Mouse (Mus musculus) liver, embryonic 11.5 days (tissue): ENCODE results near the gene Rgcc. TPM values are rescaled to one million over a fixed set of nuclear protein-coding genes. Genes with fewer than 3 reads are reported as not detected.

Experiments used
- ATAC-seq: fragments of 200-750 bp; cut with Nextera tagmentation; replicated peaks from 2 replicates; pipeline ENCODE4 v1.8.0; 2017; ENCODE audit warnings: moderate number of reproducible peaks, mild to moderate bottlenecking, moderate TSS enrichment, moderate library complexity; ENCODE audit not compliant: low FRiP score
- DNase-seq: peaks from one replicate; pipeline ENCODE4 v3.0.0-alpha.2; 2017; ENCODE audit warnings: low spot score
- H3K27ac ChIP-seq: fragments of 300-500 bp; sonication (generic); 2 replicates; pipeline ENCODE4 v1.5.1; 2014; ENCODE audit warnings: mild to moderate bottlenecking, low read depth, low read length, control low read depth
- H3K27me3 ChIP-seq: fragments of 300-500 bp; sonication (generic); replicated peaks from 2 replicates; pipeline ENCODE4 v1.6.1; 2014; ENCODE audit warnings: low read length, mixed read lengths; ENCODE audit not compliant: control insufficient read depth, insufficient read depth
- H3K36me3 ChIP-seq: fragments of 300-500 bp; sonication (generic); 2 replicates; pipeline ENCODE4 v1.6.1; 2014; ENCODE audit warnings: mild to moderate bottlenecking, low read length, moderate library complexity, mixed read lengths; ENCODE audit not compliant: control insufficient read depth, insufficient read depth
- H3K4me1 ChIP-seq: fragments of 300-500 bp; sonication (generic); replicated peaks from 2 replicates; pipeline ENCODE4 v1.6.1; 2014; ENCODE audit warnings: low read length, mixed read lengths; ENCODE audit not compliant: control insufficient read depth, insufficient read depth
- H3K4me2 ChIP-seq: fragments of 300-500 bp; sonication (generic); 2 replicates; pipeline ENCODE4 v1.6.1; 2014; ENCODE audit warnings: mild to moderate bottlenecking, control low read depth, moderate library complexity
- H3K4me3 ChIP-seq: fragments of 300-500 bp; sonication (generic); 2 replicates; pipeline ENCODE4 v1.5.1; 2014; ENCODE audit warnings: low read depth, low read length, control low read depth
- H3K9ac ChIP-seq: fragments of 300-500 bp; sonication (generic); 2 replicates; pipeline ENCODE4 v1.6.1; 2014; ENCODE audit warnings: low read depth, low read length, control low read depth
- H3K9me3 ChIP-seq: fragments of 300-500 bp; sonication (generic); 2 replicates; pipeline ENCODE4 v1.6.1; 2016; ENCODE audit warnings: low read length, inconsistent platforms, mixed read lengths; ENCODE audit not compliant: control insufficient read depth
- WGBS: fragments of 180-500 bp; shearing (Covaris S2); extraction: QIAGEN DNeasy Blood & Tissue Kit; methylation state at CpG from one replicate; pipeline ENCODE4 v1.1.7; 2014; 5-methylcytosine and 5-hydroxymethylcytosine counted together
- polyA plus RNA-seq: library from polyadenylated mRNA; unstranded; fragments of >200 nt; fragmentation: Nextera tagmentation; extraction: Ambion mirVana; gene quantifications from 2 replicates; pipeline ENCODE4 v1.2.1, GENCODE M21; 2014

Gene Rgcc
- polyA plus RNA-seq, 1 experiment from 2014 or later = 233 TPM

DNA sequence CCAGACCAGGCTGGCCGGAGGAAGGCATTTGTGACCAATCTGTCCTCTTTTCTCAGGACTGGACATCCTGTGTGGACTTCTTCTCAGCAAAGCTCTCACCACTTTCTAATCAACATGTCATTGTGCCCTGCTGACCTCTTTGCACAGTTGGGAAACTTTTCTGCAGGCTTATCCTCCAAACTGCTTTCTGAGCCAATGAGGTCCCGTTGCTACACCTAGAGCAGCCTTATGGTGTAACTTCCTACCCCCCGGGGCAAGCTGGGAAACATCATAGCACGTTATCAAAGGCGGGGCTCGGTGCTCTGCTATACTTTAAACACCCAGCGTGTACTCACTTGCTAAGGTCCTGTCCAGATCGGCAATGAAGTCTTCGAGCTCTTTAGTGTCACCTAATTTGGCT, 11.5 kb downstream of the Rgcc start:
- H3K9ac ChIP-seq = no peak overlapping the region
- 31% methylated on average over 9 of the region's 9 CpGs for WGBS
- no peak overlapping the region for H3K4me3 ChIP-seq
- H3K36me3 ChIP-seq = peaks cover 4% of the 10 kb centered on the region
- ATAC-seq (no peak), DNase-seq (no peak)
- peaks cover 45% of the 10 kb centered on the region for H3K4me1 ChIP-seq
- no peaks in the 10 kb centered on the region for H3K9me3 ChIP-seq
- no peak overlapping the region for H3K27ac ChIP-seq
- H3K27me3 ChIP-seq = no peaks in the 10 kb centered on the region
- H3K4me2 ChIP-seq = peak overlapping the region; percentile 4; the same call in 1 of the 2 replicates

DNA sequence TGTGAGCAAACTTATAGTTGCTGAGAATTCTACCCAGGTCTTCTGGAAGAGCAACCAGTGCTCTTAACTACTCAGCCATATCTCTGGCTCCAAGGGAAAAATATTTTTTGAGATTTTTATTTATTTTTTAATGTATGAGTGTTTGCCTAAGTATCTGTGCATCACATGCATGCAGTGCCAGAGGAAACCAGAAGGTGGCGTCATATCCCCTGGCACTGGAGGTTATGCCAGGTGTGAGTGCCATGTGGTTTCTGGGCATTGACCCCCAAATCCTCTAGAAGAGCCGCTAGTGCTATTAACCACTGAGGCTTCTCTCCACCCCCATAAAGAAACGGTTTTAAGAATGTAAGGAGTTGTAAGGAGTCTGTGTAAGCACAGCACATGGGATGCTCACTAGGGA, 13.2 kb downstream of the Rgcc start:
- no peak overlapping the region for H3K4me3 ChIP-seq
- no peak for ATAC-seq
- no peaks in the 10 kb centered on the region for H3K27me3 ChIP-seq
- WGBS = 68% methylated on average over 3 of the region's 3 CpGs
- no peak for DNase-seq
- no peaks in the 10 kb centered on the region for H3K9me3 ChIP-seq
- no peak overlapping the region for H3K27ac ChIP-seq
- no peak overlapping the region for H3K4me2 ChIP-seq
- peaks cover 4% of the 10 kb centered on the region for H3K36me3 ChIP-seq
- H3K4me1 ChIP-seq = peaks cover 31% of the 10 kb centered on the region
- H3K9ac ChIP-seq = no peak overlapping the region

DNA sequence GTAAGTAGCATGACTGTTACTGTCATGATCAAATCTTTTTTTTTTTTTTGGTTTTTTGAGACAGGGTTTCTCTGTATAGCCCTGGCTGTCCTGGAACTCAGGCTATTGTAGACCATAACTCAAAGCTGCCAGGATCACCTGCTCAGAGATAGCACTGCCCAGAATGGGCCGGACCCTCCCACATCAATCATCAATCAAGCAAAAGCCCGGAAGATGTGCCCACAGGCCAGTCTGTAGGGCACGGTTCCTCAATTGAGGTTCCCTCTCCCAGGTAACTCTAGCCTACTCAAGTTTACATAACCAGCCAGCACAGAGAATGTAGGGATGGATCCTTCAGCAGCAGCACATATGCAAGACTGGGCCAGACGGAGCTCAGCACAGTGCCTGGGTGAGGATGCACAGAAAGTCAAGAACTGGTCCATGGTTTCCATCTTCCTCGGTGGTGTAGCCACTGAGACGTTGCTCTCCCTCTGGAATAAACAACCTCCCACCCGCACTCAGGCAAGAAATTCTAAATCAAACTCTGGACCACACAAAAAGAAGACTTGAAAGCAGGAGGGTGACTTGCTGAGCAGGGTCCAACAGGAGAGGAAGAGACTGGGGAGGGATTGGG, 14.1 kb downstream of the Rgcc start:
- H3K27me3 ChIP-seq = no peaks in the 10 kb centered on the region

DNA sequence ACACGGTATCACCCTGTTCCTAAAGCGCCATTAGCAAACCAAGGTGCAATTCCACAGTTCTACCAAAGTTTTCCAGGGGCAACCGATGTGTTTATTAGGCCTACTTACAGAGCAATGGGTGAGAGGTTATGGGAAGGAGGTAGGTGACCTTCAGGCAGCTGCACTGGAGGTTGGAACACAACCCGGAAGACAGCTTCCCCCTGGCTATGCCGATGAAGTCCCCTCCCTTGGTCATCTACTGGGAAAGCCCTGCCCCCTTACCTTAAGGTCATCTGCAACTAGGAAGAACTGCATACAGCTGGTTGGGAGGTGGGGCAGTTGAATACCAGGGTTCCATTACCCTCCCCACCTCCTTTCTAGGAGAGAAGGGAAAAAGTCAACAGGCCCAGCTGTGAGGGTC, 15.9 kb downstream of the Rgcc start:
- H3K9me3 ChIP-seq = no peaks in the 10 kb centered on the region
- H3K27ac ChIP-seq = no peak overlapping the region
- H3K4me2 ChIP-seq = no peak overlapping the region
- H3K36me3 ChIP-seq = peaks cover 2% of the 10 kb centered on the region
- H3K4me1 ChIP-seq = peaks cover 18% of the 10 kb centered on the region
- DNase-seq (no peak), ATAC-seq (no peak)
- no peaks in the 10 kb centered on the region for H3K27me3 ChIP-seq
- WGBS = 94% methylated on average over 5 of the region's 5 CpGs
- no peak overlapping the region for H3K4me3 ChIP-seq
- no peak overlapping the region for H3K9ac ChIP-seq

More for the DNA sequence above, 14.1 kb downstream of the Rgcc start:
- DNase-seq (no peak), ATAC-seq (no peak; the same call in 1 of the 2 replicates)
- no peaks in the 10 kb centered on the region for H3K9me3 ChIP-seq
- H3K4me2 ChIP-seq = no peak overlapping the region
- H3K4me1 ChIP-seq = peaks cover 23% of the 10 kb centered on the region
- WGBS = 82% methylated on average over 7 of the region's 7 CpGs
- H3K4me3 ChIP-seq = no peak overlapping the region
- no peak overlapping the region for H3K9ac ChIP-seq
- no peak overlapping the region for H3K27ac ChIP-seq
- H3K36me3 ChIP-seq = peaks cover 2% of the 10 kb centered on the region

DNA sequence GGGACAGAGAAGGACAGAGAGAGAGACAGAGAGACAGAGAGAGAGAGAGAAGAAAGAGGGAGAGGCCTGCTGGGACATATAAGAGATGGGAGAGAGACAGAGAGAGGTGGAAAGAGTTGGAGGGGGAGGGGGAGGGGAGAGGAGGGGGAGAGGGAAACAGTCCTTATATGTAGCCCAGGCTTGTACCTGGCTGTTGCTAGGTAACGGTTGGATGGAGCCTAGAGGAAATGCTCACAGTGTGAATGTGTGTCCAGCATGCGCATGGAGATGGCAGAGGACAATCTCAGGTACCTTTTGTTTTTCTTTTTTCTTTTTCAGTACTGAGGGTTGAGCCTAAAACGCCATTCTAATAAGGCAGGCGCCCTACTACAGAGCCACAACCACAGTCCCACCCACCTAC, 16.8 kb downstream of the Rgcc start:
- H3K27ac ChIP-seq = no peak overlapping the region
- H3K4me1 ChIP-seq = peaks cover 10% of the 10 kb centered on the region
- H3K27me3 ChIP-seq = no peaks in the 10 kb centered on the region
- H3K9me3 ChIP-seq = no peaks in the 10 kb centered on the region
- DNase-seq = no peak
- no peak overlapping the region for H3K9ac ChIP-seq
- no peak overlapping the region for H3K4me3 ChIP-seq
- ATAC-seq = no peak
- WGBS = 85% methylated on average over 4 of the region's 4 CpGs
- H3K4me2 ChIP-seq = no peak overlapping the region
- H3K36me3 ChIP-seq = peaks cover 2% of the 10 kb centered on the region; the same call in 1 of the 2 replicates

DNA sequence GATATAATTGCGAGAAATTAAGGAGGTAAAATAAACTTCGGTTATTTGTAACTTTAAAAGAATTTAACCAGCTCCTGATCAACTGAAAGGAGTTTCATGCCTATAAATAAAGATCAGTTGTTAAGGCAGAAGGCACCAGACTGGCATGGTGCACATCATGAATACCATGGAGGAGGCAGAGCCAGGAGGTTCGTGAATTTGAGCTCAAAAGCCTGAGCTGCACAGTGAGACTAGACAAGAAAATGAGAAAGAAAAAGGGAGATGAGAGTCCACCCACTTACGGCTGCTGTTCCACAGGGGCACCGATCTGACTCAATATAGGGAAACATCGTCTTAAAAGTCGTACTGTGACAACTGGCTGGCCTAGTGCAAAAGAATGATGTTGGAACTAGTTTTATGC, 17.5 kb downstream of the Rgcc start:
- H3K4me1 ChIP-seq = peaks cover 10% of the 10 kb centered on the region
- H3K4me2 ChIP-seq = no peak overlapping the region
- H3K9ac ChIP-seq = no peak overlapping the region
- 0 out of 2 replicates have a peak, but pooled peaks cover 2% of the 10 kb centered on the region for H3K36me3 ChIP-seq
- H3K9me3 ChIP-seq = no peaks in the 10 kb centered on the region
- H3K27ac ChIP-seq = no peak overlapping the region
- no peaks in the 10 kb centered on the region for H3K27me3 ChIP-seq
- ATAC-seq = no peak
- DNase-seq = no peak
- H3K4me3 ChIP-seq = no peak overlapping the region
- 90% methylated on average over 7 of the region's 7 CpGs for WGBS

DNA sequence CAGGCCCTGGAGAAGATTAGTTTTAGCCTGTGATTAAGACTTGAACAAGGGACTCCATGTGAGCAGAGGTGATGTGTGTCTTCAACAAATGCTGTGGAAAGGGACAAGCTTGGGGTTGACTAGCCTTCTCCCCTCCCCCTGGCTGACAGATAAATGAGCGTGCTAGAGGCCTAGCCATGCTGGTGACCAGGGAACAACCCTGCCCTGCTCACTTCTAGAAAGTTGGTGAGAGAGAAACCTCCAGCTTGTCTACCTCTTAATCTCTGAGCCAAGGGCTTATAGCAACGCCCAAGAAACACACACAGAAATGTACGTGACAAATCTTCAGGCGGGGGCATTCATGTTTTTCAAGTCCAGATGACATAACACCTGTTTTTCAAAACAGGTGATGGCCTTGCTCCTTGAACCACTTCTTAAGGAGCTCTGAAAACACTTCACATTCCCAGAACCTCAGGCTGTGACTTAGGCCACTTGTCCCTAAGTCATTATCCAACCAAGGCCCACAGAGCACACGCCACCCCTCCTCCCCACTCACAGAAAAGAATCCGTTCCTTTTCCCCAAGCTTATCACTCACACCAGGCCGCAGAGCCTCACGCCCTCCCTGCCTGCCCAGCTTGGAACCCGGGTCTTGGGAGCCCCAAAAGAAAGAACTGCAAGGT, 19.4 kb downstream of the Rgcc start:
- no peak overlapping the region for H3K9ac ChIP-seq
- H3K9me3 ChIP-seq = no peaks in the 10 kb centered on the region
- H3K27ac ChIP-seq = no peak overlapping the region
- 66% methylated on average over 9 of the region's 9 CpGs for WGBS
- H3K4me3 ChIP-seq = no peak overlapping the region
- no peak for DNase-seq
- H3K4me2 ChIP-seq = no peak overlapping the region
- peak; percentile 73 for ATAC-seq
- no peaks in the 10 kb centered on the region for H3K36me3 ChIP-seq
- no peaks in the 10 kb centered on the region for H3K27me3 ChIP-seq
- peaks cover 10% of the 10 kb centered on the region for H3K4me1 ChIP-seq

- DNase-seq (no peak), ATAC-seq (no peak)
- Histone ChIP-seq H3K36me3 (no peaks in the 10 kb centered on the region), H3K9me3 (no peaks in the 10 kb centered on the region), H3K4me1 (peaks cover 14% of the 10 kb centered on the region), H3K9ac (no peak overlapping the region), H3K4me2 (no peak overlapping the region), H3K4me3 (no peak overlapping the region), H3K27me3 (no peaks in the 10 kb centered on the region), H3K27ac (no peak overlapping the region)
- WGBS = 89% methylated on average over 9 of the region's 9 CpGs
Measured at GRCm38 (mm10) chr14:79280456-79280855, 21.0 kb downstream of the Rgcc start.

- no peak overlapping the region for H3K27ac ChIP-seq
- no peak overlapping the region for H3K9ac ChIP-seq
- H3K36me3 ChIP-seq = no peaks in the 10 kb centered on the region
- H3K9me3 ChIP-seq = no peaks in the 10 kb centered on the region
- H3K4me3 ChIP-seq = no peak overlapping the region
- H3K4me1 ChIP-seq = peaks cover 14% of the 10 kb centered on the region
- DNase-seq = no peak
- ATAC-seq = no peak
- WGBS = 77% methylated on average over 1 of the region's 1 CpGs
- no peaks in the 10 kb centered on the region for H3K27me3 ChIP-seq
- no peak overlapping the region for H3K4me2 ChIP-seq
Measured at GRCm38 (mm10) chr14:79279494-79279893, 22.0 kb downstream of the Rgcc start.
